Mouse (Mus musculus) duodenum, adult 2 months (tissue): ENCODE results near the gene Gm13078. TPM values are rescaled to one million over a fixed set of nuclear protein-coding genes. Genes with fewer than 3 reads are reported as not detected.

Source experiments
- polyA plus RNA-seq: library from polyadenylated mRNA; depleted of rRNA; stranded (reverse); fragments of >200 nt; gene quantifications from 2 replicates; pipeline ENCODE4 v1.2.3, GENCODE M21; 2012; ENCODE audit warnings: low replicate concordance; rRNA removed

Gene Gm13078
- polyA plus RNA-seq, result not detected in 2 replicates

DNA sequence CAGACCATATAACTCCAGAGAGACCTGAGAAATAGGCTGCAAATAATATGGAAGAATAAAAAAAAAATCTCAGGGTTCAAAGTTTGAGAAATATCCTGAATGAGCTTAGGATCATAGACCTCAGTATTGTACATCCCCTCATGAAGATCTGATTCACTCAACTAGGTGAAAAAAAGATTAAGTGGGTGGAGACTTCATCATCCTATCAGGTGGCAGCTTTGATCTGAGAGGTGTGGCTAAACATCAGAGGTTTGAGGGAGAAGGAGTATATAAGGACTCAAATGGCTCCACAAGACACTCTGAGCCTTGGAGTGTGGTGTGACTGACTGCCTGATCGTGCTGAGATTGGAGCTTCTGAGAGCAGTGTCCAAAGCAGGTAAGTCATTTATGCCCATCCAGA, at the start of gene Gm13078:
Gene Gm13078 (plus strand): TSS at position 301 of the 400 bp plus-strand sequence.

DNA sequence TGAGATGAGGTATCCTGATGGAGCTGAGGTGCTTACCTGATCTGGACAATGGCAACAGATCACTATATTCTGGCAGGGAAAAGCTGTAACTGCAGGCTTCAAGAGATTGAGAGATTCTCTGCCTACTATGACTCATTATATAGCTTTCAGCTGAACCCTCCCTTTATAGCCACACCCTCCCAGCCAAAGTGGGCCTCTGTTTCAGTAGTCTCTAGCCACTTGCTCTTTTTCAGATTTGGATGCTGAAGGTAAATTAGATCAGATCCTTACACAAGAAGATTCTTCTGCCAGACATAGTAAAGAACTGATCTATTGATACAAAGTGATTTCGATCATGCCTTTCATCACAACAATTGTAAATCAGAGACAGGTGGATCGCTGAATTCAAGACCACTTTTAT, 16.6 kb upstream of the Gm13078 start, which contains the start of gene Gm13089:
Gene Gm13089 (minus strand): TSS at position 101 of the 400 bp plus-strand sequence.

Other genes with a start within 250 kb of the Gm13078 start
- not detected in 2 replicates for gene Gm13043, start 208.1 kb upstream of the Gm13078 start, polyA plus RNA-seq
- gene Gm13040, start 183.5 kb upstream of the Gm13078 start, polyA plus RNA-seq, result not detected in 2 replicates
- gene BC080695, start 167.8 kb upstream of the Gm13078 start, polyA plus RNA-seq, result not detected in 2 replicates
- not detected in 2 replicates for gene Gm13057, start 167.7 kb upstream of the Gm13078 start, polyA plus RNA-seq
- gene Gm13083, start 104.5 kb upstream of the Gm13078 start, polyA plus RNA-seq, result not detected in 2 replicates
- not detected in 2 replicates for gene Gm13088, start 62.2 kb upstream of the Gm13078 start, polyA plus RNA-seq
- gene Gm13089, start 16.7 kb upstream of the Gm13078 start, polyA plus RNA-seq, result not detected in 2 replicates
- gene Gm13023, start 69.9 kb downstream of the Gm13078 start, polyA plus RNA-seq, result not detected in 2 replicates
- not detected in 2 replicates for gene Gm13084, start 96.6 kb downstream of the Gm13078 start, polyA plus RNA-seq
- not detected in 2 replicates for gene Gm13103, start 127.0 kb downstream of the Gm13078 start, polyA plus RNA-seq
- gene Pramef6, start 180.9 kb downstream of the Gm13078 start, polyA plus RNA-seq, result not detected in 2 replicates
- not detected in 2 replicates for gene Pramef25, start 231.6 kb downstream of the Gm13078 start, polyA plus RNA-seq
- gene Gm13101, start 247.5 kb downstream of the Gm13078 start, polyA plus RNA-seq, result not detected in 2 replicates